Mouse (Mus musculus): ENCODE data around the gene Mad1l1.

DNA sequence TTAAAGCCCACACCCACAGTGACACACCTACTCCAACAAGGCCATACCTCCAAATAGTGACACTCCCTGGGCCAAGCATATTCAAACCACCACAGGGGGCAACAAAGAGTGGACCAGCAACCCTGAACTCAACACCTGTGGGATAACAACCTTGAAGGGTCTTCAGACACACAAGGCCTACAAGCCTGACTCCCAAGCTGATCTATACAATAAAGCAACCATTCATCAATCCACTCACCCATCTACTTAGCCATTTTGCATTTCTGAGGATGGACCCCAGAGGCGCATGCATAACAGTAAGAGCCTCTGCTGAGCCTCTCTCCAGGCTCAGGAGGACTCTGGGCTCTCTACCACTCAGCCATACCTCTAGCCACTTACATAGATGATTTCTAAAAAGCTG, 304.5 kb downstream of the Mad1l1 start:
- TF ChIP-seq CTCF (IDR thresholded peaks at IDR 0.05; ENCODE audit: low read depth, low read length) (no peak), POLR2A (IDR thresholded peaks at IDR 0.05; ENCODE audit: extremely low read depth, insufficient read depth, low read length) (no peak)

Data from liver, adult 2 months (tissue).